Mouse (Mus musculus) MEL-GATA-1-ER (cell line): ENCODE measurements at regions not wholly inside any gene's neighbourhood (a gene's known extent, or its start where the extent isn't known, plus 50 kb on each side); places are given as distances from the start of the nearest gene placed in this dataset.

ENCODE experiments used
- DNase-seq: peaks from one replicate; pipeline ENCODE4 v3.0.0-alpha.2; 2012; ENCODE audit warnings: low read depth; ENCODE audit errors: extremely low read depth

- no peak for DNase-seq
Observed at GRCm38 (mm10) chr10:96847433-96848165, 230.8 kb downstream of the Btg1 start.

GRCm38 (mm10) chr10:96848496-96848895 is 231.7 kb downstream of the Btg1 start:
- no peak for DNase-seq

- no peak for DNase-seq
Observed at GRCm38 (mm10) chr10:96860366-96860765, 243.6 kb downstream of the Btg1 start.

GRCm38 (mm10) chr10:96863230-96863629 is 246.4 kb downstream of the Btg1 start:
- no peak for DNase-seq

GRCm38 (mm10) chr10:96866468-96866867 is 249.7 kb downstream of the Btg1 start:
- DNase-seq, result no peak

- no peak for DNase-seq
Observed at GRCm38 (mm10) chr10:96871559-96872160, 254.9 kb downstream of the Btg1 start.

- DNase-seq, result no peak
Observed at GRCm38 (mm10) chr10:96874646-96875045, 257.8 kb downstream of the Btg1 start.

GRCm38 (mm10) chr10:96875676-96876075 is 258.9 kb downstream of the Btg1 start:
- no peak for DNase-seq

- no peak for DNase-seq
Observed at GRCm38 (mm10) chr10:96879425-96879824, 262.6 kb downstream of the Btg1 start.

GRCm38 (mm10) chr10:96880771-96881170 is 264.0 kb downstream of the Btg1 start:
- no peak for DNase-seq

GRCm38 (mm10) chr10:96881212-96881611 is 264.4 kb downstream of the Btg1 start:
- no peak for DNase-seq

- no peak for DNase-seq
Observed at GRCm38 (mm10) chr10:96881660-96882059, 264.9 kb downstream of the Btg1 start.

GRCm38 (mm10) chr10:96901150-96901549 is 284.3 kb downstream of the Btg1 start:
- no peak for DNase-seq

GRCm38 (mm10) chr10:96905098-96905809 is 288.4 kb downstream of the Btg1 start:
- DNase-seq, result no peak

GRCm38 (mm10) chr10:96909661-96910315 is 293.0 kb downstream of the Btg1 start:
- no peak for DNase-seq

GRCm38 (mm10) chr10:96921181-96921580 is 304.4 kb downstream of the Btg1 start:
- no peak for DNase-seq

GRCm38 (mm10) chr10:96924266-96924672 is 307.5 kb downstream of the Btg1 start:
- no peak for DNase-seq

- DNase-seq, result no peak
Observed at GRCm38 (mm10) chr10:96924722-96925121, 307.9 kb downstream of the Btg1 start.

GRCm38 (mm10) chr10:96925771-96926170 is 309.0 kb downstream of the Btg1 start:
- no peak for DNase-seq

- no peak for DNase-seq
Observed at GRCm38 (mm10) chr10:96934661-96935060, 317.9 kb downstream of the Btg1 start.

GRCm38 (mm10) chr10:96940887-96941518 is 324.2 kb downstream of the Btg1 start:
- no peak for DNase-seq
